ENCODE assay signal across 8 mouse cellular contexts in the genomic region with DNA sequence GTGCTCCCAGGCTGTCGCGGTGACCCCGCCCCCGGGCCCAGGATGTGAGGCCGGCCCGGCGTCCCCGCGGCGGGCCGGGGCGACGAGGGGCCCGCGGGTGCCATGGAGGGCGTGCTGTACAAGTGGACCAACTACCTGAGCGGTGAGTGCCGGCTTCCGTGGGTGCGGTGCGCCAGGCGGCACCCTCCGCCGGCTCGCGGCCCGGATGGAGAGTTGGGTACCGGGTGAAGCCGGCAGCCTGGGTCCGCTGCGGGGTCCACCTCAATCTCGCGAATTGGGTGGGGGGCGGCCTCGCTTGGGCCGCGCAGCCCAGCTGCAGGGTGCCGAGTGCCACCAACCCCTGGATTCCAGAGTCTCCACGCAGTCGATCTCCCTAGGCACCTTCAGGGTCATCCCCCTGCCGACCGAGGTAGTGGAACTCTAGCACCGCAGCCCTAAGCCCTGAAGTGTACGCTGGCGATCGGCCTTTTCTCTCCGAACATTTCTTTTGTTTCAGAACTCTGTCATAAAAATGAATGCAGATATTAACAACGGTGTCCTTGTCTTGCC. TPM values are rescaled to one million over a fixed set of nuclear protein-coding genes. Genes with fewer than 3 reads are reported as not detected.
DNase-seq lines count a peak whose midpoint lies in the region; ATAC-seq and TF ChIP-seq lines count a peak whose summit lies in the region.

No protein-coding gene starts in this region.

- H3K36me3 ChIP-seq in erythroblast, embryonic 14.5 days (ENCODE audit: control insufficient read depth): no peaks in the 10 kb centered on the region
- no peaks in the 10 kb centered on the region for H3K36me3 ChIP-seq in thymus, adult 2 months (ENCODE audit: control insufficient read depth, insufficient read depth, low read length)
- H3K36me3 ChIP-seq in liver, embryonic 11.5 days (ENCODE audit: control insufficient read depth, insufficient read depth, low read length): no peaks in the 10 kb centered on the region

- no peak for ATAC-seq in erythroblast, adult 5-6 weeks (replicated peaks; ENCODE audit: low FRiP score, poor library complexity, severe bottlenecking)
- peak; percentile 16; the same call in 1 of the 2 replicates for ATAC-seq in liver, embryonic 11.5 days (replicated peaks; ENCODE audit: low FRiP score)
- ATAC-seq in erythroid progenitor cell, adult 5-6 weeks (replicated peaks; ENCODE audit: low FRiP score, poor library complexity, severe bottlenecking): no peak

- H3K9ac ChIP-seq in liver, embryonic 11.5 days (ENCODE audit: low read depth, low read length): peak overlapping the region; percentile 73

- 2% methylated on average over 47 of the region's 48 CpGs for WGBS in thymus, adult 2 months
- WGBS in liver, embryonic 11.5 days: 1% methylated on average over 46 of the region's 48 CpGs

- no peaks in the 10 kb centered on the region for H3K9me3 ChIP-seq in erythroblast, embryonic 14.5 days (ENCODE audit: control insufficient read depth, low read length)
- H3K9me3 ChIP-seq in liver, embryonic 11.5 days (ENCODE audit: control insufficient read depth, low read length): no peaks in the 10 kb centered on the region

- peaks cover 8% of the 10 kb centered on the region for H3K27me3 ChIP-seq in erythroblast, embryonic 14.5 days (ENCODE audit: control insufficient read depth)
- H3K27me3 ChIP-seq in thymus, adult 2 months (ENCODE audit: control insufficient read depth, insufficient read depth, low read length): peaks cover 17% of the 10 kb centered on the region
- H3K27me3 ChIP-seq in liver, embryonic 11.5 days (replicated peaks; ENCODE audit: control insufficient read depth, insufficient read depth, low read length): no peaks in the 10 kb centered on the region

- no peak overlapping the region for H3K27ac ChIP-seq in thymus, adult 2 months (ENCODE audit: control insufficient read depth, insufficient read depth, low read length)
- H3K27ac ChIP-seq in liver, embryonic 11.5 days (ENCODE audit: low read depth, low read length): no peak overlapping the region

- DNase-seq in thymus, adult 2 months: no peak
- no peak for DNase-seq in thymus, postnatal 25 days
- no peak for DNase-seq in liver, embryonic 11.5 days (ENCODE audit: low spot score)
- no peak for DNase-seq in retina, postnatal 1 day
- no peak for DNase-seq in layer of hippocampus, adult 9-11 months

- H3K4me2 ChIP-seq in liver, embryonic 11.5 days: peak overlapping the region; percentile 78

- no peak for TF ChIP-seq POLR2A in thymus, adult 2 months (IDR thresholded peaks at IDR 0.05; ENCODE audit: control insufficient read depth, extremely low read depth, insufficient read depth, low read length, poor library complexity)

- H3K4me1 ChIP-seq in erythroblast, embryonic 14.5 days (ENCODE audit: control insufficient read depth): peaks cover 43% of the 10 kb centered on the region
- peaks cover 3% of the 10 kb centered on the region for H3K4me1 ChIP-seq in thymus, adult 2 months (replicated peaks; ENCODE audit: control insufficient read depth, insufficient read depth, low read length)
- peaks cover 7% of the 10 kb centered on the region for H3K4me1 ChIP-seq in liver, embryonic 11.5 days (replicated peaks; ENCODE audit: control insufficient read depth, insufficient read depth, low read length)

- peak; percentile 14; the same call in 1 of the 2 replicates for TF ChIP-seq CTCF in thymus, adult 2 months (IDR thresholded peaks at IDR 0.05; ENCODE audit: borderline replicate concordance, control insufficient read depth, extremely low read depth, insufficient read depth, low read length, poor library complexity)

- peak overlapping the region; percentile 81 for H3K4me3 ChIP-seq in erythroblast, embryonic 14.5 days (replicated peaks)
- peak overlapping the region; percentile 61 for H3K4me3 ChIP-seq in thymus, adult 2 months (ENCODE audit: control insufficient read depth, insufficient read depth, low read length)
- peak overlapping the region; percentile 81 for H3K4me3 ChIP-seq in liver, embryonic 11.5 days (ENCODE audit: low read depth, low read length)

RNA-seq across cellular contexts. Expression of gene Plekha8, which starts 0.5 kb away (rescaled TPM):
- 0.02 and 0.03 TPM in 2 replicates for polyA plus RNA-seq in erythroblast, embryonic 14.5 days (2012)
- total RNA-seq in erythroblast, adult 5-6 weeks (2015; ENCODE audit: low replicate concordance): 0.19 and 1.5 TPM in 2 replicates
- 0.26 and 0.70 TPM in 2 replicates for total RNA-seq in erythroblast, adult 5-6 weeks (2017; ENCODE audit: low replicate concordance)
- 0.94 and 1.0 TPM in 2 replicates for polyA plus RNA-seq in thymus, adult 2 months (2012; rRNA removed)
- polyA plus RNA-seq in liver, embryonic 11.5 days (2014; fragmentation: Nextera tagmentation; extraction: Ambion mirVana): 7.9 and 9.7 TPM in 2 replicates
- 1.4 and 1.7 TPM in 2 replicates for total RNA-seq in erythroid progenitor cell, adult 5-6 weeks (2015; ENCODE audit: low replicate concordance)
- total RNA-seq in erythroid progenitor cell, adult 5-6 weeks (2017; ENCODE audit: low replicate concordance): 0.90 and 1.1 TPM in 2 replicates

RNA-seq across cellular contexts. Expression of gene Fkbp14, which starts 1.7 kb away (rescaled TPM):
- polyA plus RNA-seq in erythroblast, embryonic 14.5 days (2012): not detected in 2 replicates
- not detected in 2 replicates for total RNA-seq in erythroblast, adult 5-6 weeks (2015; ENCODE audit: low replicate concordance)
- total RNA-seq in erythroblast, adult 5-6 weeks (2017; ENCODE audit: low replicate concordance): not detected in 2 replicates
- polyA plus RNA-seq in thymus, adult 2 months (2012; rRNA removed): 0.56 and 1.1 TPM in 2 replicates
- 11.0 and 11.9 TPM in 2 replicates for polyA plus RNA-seq in liver, embryonic 11.5 days (2014; fragmentation: Nextera tagmentation; extraction: Ambion mirVana)
- total RNA-seq in erythroid progenitor cell, adult 5-6 weeks (2015; ENCODE audit: low replicate concordance): not detected in 2 replicates
- total RNA-seq in erythroid progenitor cell, adult 5-6 weeks (2017; ENCODE audit: low replicate concordance): 0.64 and 3.4 TPM in 2 replicates

RNA-seq across cellular contexts. Expression of gene Scrn1, which starts 29.1 kb away (rescaled TPM):
- not detected in 2 replicates for polyA plus RNA-seq in erythroblast, embryonic 14.5 days (2012)
- not detected in 2 replicates for total RNA-seq in erythroblast, adult 5-6 weeks (2015; ENCODE audit: low replicate concordance)
- total RNA-seq in erythroblast, adult 5-6 weeks (2017; ENCODE audit: low replicate concordance): not detected in 2 replicates
- polyA plus RNA-seq in thymus, adult 2 months (2012; rRNA removed): 0.17 and 0.55 TPM in 2 replicates
- polyA plus RNA-seq in liver, embryonic 11.5 days (2014; fragmentation: Nextera tagmentation; extraction: Ambion mirVana): 2.9 and 3.0 TPM in 2 replicates
- total RNA-seq in erythroid progenitor cell, adult 5-6 weeks (2015; ENCODE audit: low replicate concordance): not detected in 2 replicates
- not detected in 2 replicates for total RNA-seq in erythroid progenitor cell, adult 5-6 weeks (2017; ENCODE audit: low replicate concordance)
